8 mouse cellular contexts compared by ENCODE assay signal in genomic region chr2:105398636-105399084, GRCm38 (mm10). TPM values are rescaled to one million over a fixed set of nuclear protein-coding genes. Genes with fewer than 3 reads are reported as not detected.
DNase-seq lines count a peak whose midpoint lies in the region; ATAC-seq and TF ChIP-seq lines count a peak whose summit lies in the region.

No protein-coding gene starts in this region.

- H3K79me2 ChIP-seq in myocyte (ENCODE audit: control insufficient read depth, insufficient read depth) = peaks cover 48% of the 10 kb centered on the region

- H3K4me1 ChIP-seq in forebrain, embryonic 13.5 days = peaks cover 26% of the 10 kb centered on the region
- H3K4me1 ChIP-seq in hindbrain, embryonic 15.5 days (replicated peaks) = peaks cover 22% of the 10 kb centered on the region
- H3K4me1 ChIP-seq in liver, embryonic 11.5 days (replicated peaks; ENCODE audit: control insufficient read depth, insufficient read depth, low read length) = peaks cover 30% of the 10 kb centered on the region

- peak; percentile 38 for TF ChIP-seq POLR2A in myocyte (IDR thresholded peaks at IDR 0.05; ENCODE audit: insufficient read length, low read depth)

- peak overlapping the region; percentile 61 for H3K4me3 ChIP-seq in forebrain, embryonic 13.5 days
- peak overlapping the region; percentile 53 for H3K4me3 ChIP-seq in hindbrain, embryonic 15.5 days
- H3K4me3 ChIP-seq in liver, embryonic 11.5 days (ENCODE audit: low read depth, low read length) = peak overlapping the region; percentile 93
- peak overlapping the region; percentile 85 for H3K4me3 ChIP-seq in myocyte

- H3K36me3 ChIP-seq in forebrain, embryonic 13.5 days (ENCODE audit: poor library complexity, severe bottlenecking) = peaks cover 14% of the 10 kb centered on the region
- no peaks in the 10 kb centered on the region for H3K36me3 ChIP-seq in hindbrain, embryonic 15.5 days
- no peaks in the 10 kb centered on the region; the same call in 1 of the 2 replicates for H3K36me3 ChIP-seq in liver, embryonic 11.5 days (ENCODE audit: control insufficient read depth, insufficient read depth, low read length)
- H3K36me3 ChIP-seq in myocyte (ENCODE audit: control insufficient read depth, insufficient read depth) = peaks cover 5% of the 10 kb centered on the region

- peaks cover 10% of the 10 kb centered on the region for H3K27me3 ChIP-seq in forebrain, embryonic 13.5 days
- peaks cover 9% of the 10 kb centered on the region; the same call in 1 of the 2 replicates for H3K27me3 ChIP-seq in hindbrain, embryonic 15.5 days
- no peaks in the 10 kb centered on the region for H3K27me3 ChIP-seq in liver, embryonic 11.5 days (replicated peaks; ENCODE audit: control insufficient read depth, insufficient read depth, low read length)
- no peaks in the 10 kb centered on the region for H3K27me3 ChIP-seq in myocyte (ENCODE audit: control insufficient read depth, insufficient read depth, insufficient read length)

- peak overlapping the region; percentile 80 for H3K27ac ChIP-seq in forebrain, embryonic 13.5 days
- H3K27ac ChIP-seq in hindbrain, embryonic 15.5 days (replicated peaks) = peak overlapping the region; percentile 79
- H3K27ac ChIP-seq in liver, embryonic 11.5 days (ENCODE audit: low read depth, low read length) = peak overlapping the region; percentile 96

- under 1% methylated on average over 31 of the region's 31 CpGs for WGBS in forebrain, embryonic 13.5 days
- WGBS in hindbrain, embryonic 15.5 days = under 1% methylated on average over 31 of the region's 31 CpGs
- WGBS in liver, embryonic 11.5 days = under 1% methylated on average over 31 of the region's 31 CpGs

- H3K9me3 ChIP-seq in forebrain, embryonic 13.5 days (replicated peaks) = no peaks in the 10 kb centered on the region
- H3K9me3 ChIP-seq in hindbrain, embryonic 15.5 days = no peaks in the 10 kb centered on the region
- no peaks in the 10 kb centered on the region for H3K9me3 ChIP-seq in liver, embryonic 11.5 days (ENCODE audit: control insufficient read depth, low read length)

- ATAC-seq in frontal cortex, adult (ENCODE audit: low TSS enrichment) = peak; percentile 68
- peak; percentile 68 for ATAC-seq in forebrain, embryonic 13.5 days
- peak; percentile 67 for ATAC-seq in hindbrain, embryonic 15.5 days (ENCODE audit: low FRiP score, low read depth)
- ATAC-seq in liver, embryonic 11.5 days (replicated peaks; ENCODE audit: low FRiP score) = peak; percentile 50

- H3ac ChIP-seq in myocyte (ENCODE audit: control insufficient read depth, insufficient read length) = peak overlapping the region; percentile 92

- DNase-seq in frontal cortex, postnatal 36 days (ENCODE audit: low spot score in 2 of 2) = no peak
- peak; percentile 68 for DNase-seq in ZHBTc4 (ENCODE audit: low read depth, low spot score)
- DNase-seq in liver, embryonic 11.5 days (ENCODE audit: low spot score) = no peak
- DNase-seq in thymus, postnatal 4 days = peak; percentile 52

- peak overlapping the region; percentile 81 for H3K4me2 ChIP-seq in forebrain, embryonic 13.5 days
- peak overlapping the region; percentile 96 for H3K4me2 ChIP-seq in hindbrain, embryonic 15.5 days
- H3K4me2 ChIP-seq in liver, embryonic 11.5 days = peak overlapping the region; percentile 84
- H3K4me2 ChIP-seq in myocyte (ENCODE audit: low read depth) = peak overlapping the region; percentile 92

- H3K9ac ChIP-seq in forebrain, embryonic 13.5 days = peak overlapping the region; percentile 79
- peak overlapping the region; percentile 68 for H3K9ac ChIP-seq in hindbrain, embryonic 15.5 days
- H3K9ac ChIP-seq in liver, embryonic 11.5 days (ENCODE audit: low read depth, low read length) = peak overlapping the region; percentile 98

TF ChIP-seq in myocyte, 11 proteins besides CTCF, POLR2A, EP300 and RAD21:
- TF ChIP-seq USF1 (IDR thresholded peaks at IDR 0.05; ENCODE audit: low read depth) (no peak), TCF12 (IDR thresholded peaks at IDR 0.05; ENCODE audit: insufficient read depth, poor library complexity, severe bottlenecking) (no peak), MYOG (IDR thresholded peaks at IDR 0.05; ENCODE audit: control insufficient read depth in 1 of 3, insufficient read depth in 1 of 3, insufficient read length in 2 of 3, low read depth in 2 of 3) (peak in 1 of 3 experiments; percentile 20)

RNA-seq across cellular contexts. Expression of gene Rcn1, which starts 0.5 kb away (rescaled TPM):
- 68.1 and 68.9 TPM in 2 replicates for polyA plus RNA-seq in forebrain, embryonic 13.5 days (2015; fragmentation: Nextera tagmentation; extraction: Ambion mirVana)
- polyA plus RNA-seq in hindbrain, embryonic 15.5 days (2015; fragmentation: Nextera tagmentation; extraction: Ambion mirVana) = 70.0 and 70.8 TPM in 2 replicates
- 76.1 and 79.6 TPM in 2 replicates for polyA plus RNA-seq in liver, embryonic 11.5 days (2014; fragmentation: Nextera tagmentation; extraction: Ambion mirVana)
- 92.4 TPM for polyA plus RNA-seq in myocyte (2012; fragmentation: generic; extraction: Trizol)

Comparison
In these comparisons a context has a peak if more than half of its experiments do, and no peak if none do; other contexts are left out.
1. DNase-seq: peak in ZHBTc4 (single experiment) and thymus, postnatal 4 days (single experiment); none in frontal cortex, postnatal 36 days (0 of 2) and liver, embryonic 11.5 days (single experiment).
2. Peak in every context shown above with its lines, with median percentiles within 50 percentile points of each other: ATAC-seq, H3K27ac ChIP-seq, H3K4me2 ChIP-seq, H3K4me3 ChIP-seq and H3K9ac ChIP-seq.